Mouse (Mus musculus) layer of hippocampus, postnatal 14 days (tissue): ENCODE results near the gene Fgfr2. TPM values are rescaled to one million over a fixed set of nuclear protein-coding genes. Genes with fewer than 3 reads are reported as not detected.

Experiments
- DNase-seq, 2 experiments: peaks; one replicate each; pipeline ENCODE4 v3.0.0; 2021 to 2022; ENCODE audit warnings: low spot score in 2 of 2, mixed read lengths in 1 of 2
- total RNA-seq, 2 experiments: library from RNA; stranded (reverse); gene quantifications; 2 replicates each; pipeline ENCODE4 v1.2.3; 2021

Fgfr2 gene
- total RNA-seq, 2 experiments from 2014 or later: 38.3 to 40.2 TPM

DNA sequence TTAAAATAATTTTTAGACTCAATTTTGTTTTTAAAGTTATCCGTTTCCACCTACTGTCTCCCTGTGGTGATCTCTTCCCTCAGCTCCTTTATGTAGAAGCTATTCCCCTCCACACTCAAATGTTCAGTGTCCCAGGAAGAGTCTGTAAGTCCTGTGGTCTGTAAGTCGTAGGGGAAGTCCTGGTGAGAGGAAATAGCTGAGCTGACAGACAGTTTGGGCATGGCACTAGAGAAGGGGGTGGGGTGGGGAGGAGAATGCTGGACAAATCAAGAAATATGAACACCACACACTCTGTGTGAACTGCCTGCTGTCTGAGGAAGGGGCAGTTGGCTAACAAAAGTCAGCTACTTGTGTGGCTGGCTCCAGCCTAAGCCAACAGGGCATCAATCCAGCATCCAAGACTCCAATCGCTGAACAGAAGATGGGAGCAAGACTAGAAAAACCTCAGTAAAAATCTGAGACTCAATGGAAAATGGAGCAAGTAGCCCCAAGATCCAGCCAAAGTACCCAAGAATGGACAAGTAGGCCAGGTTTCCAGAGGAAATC is 75.0 kb downstream of the Fgfr2 start:
- no peak for DNase-seq

DNA sequence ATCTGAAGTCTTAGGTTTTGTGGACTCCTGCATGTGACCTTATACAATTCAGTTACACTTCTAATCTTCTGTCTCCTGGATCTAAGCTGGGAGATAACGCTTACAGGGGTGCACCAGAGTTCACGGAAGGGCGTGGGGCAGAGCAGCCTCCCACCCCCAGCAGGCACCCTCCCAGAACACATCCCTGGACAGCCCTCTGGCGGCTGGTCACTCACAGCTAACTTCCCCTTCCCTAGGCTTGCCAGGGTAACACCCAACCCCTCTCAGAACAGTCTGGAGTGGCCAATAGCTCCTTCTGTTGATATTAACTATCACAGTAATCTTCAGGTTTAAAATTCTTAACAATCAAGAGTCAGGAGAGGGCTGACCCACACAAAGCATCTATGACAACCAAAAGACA is 75.9 kb downstream of the Fgfr2 start:
- DNase-seq: no peak

DNA sequence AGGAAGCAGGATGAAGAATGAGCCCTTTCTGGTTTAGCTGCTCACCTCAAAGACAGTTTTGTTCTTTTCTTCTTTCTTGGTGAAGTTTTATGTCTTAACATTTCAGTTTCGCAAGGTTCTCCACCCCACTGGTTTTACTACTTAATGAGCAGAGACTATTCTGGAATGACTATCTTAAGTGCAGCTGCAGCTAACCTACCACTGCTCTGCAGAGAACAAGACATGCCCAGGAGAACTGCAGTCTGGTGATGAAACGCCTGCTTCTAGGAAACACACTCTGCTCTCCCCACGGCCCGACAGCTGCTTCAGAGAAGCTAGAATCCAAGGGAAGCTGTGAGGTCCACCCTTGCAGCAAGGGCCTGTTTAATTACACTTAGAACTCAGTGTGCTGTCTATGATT is 78.4 kb downstream of the Fgfr2 start:
- no peak for DNase-seq

GRCm38 (mm10) chr7:133041784-133042183 is 81.4 kb downstream of the Fgfr2 start:
- no peak for DNase-seq

GRCm38 (mm10) chr7:133040688-133041345 is 82.3 kb downstream of the Fgfr2 start:
- DNase-seq: no peak

DNA sequence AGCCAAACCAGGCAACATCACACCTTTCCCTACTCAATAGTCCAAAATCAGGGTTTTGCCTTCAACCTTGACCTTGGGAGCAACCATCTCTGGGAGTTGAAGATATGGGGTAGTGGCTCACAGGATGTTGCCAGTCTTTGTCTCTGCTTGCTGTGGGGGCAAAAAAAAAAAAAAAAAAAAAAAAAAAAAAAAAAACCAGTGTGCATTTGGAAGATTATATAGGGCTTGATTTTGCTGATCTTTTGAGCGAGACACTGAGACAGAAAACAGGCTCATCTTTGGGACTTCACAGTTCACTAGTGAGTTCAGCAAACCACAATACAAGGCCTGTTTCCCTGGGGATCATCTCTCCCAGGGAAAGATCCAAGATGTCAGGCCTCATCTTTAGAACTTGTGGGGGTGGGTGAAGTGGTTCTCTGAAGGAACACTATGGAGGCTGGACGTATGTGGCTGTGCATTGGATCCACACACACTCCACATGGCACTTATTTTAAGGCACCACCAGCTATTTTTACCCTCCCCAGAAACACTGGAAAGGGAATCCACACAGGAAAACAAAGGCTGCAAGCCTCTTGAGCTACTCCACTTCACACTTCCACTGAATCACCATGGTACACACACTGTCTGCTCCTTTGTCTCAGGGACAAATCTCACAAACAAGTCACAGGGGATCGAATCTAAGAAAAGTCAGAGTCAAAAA is 83.4 kb downstream of the Fgfr2 start:
- DNase-seq: no peak

GRCm38 (mm10) chr7:133037618-133038017 is 85.5 kb downstream of the Fgfr2 start:
- DNase-seq: no peak

DNA sequence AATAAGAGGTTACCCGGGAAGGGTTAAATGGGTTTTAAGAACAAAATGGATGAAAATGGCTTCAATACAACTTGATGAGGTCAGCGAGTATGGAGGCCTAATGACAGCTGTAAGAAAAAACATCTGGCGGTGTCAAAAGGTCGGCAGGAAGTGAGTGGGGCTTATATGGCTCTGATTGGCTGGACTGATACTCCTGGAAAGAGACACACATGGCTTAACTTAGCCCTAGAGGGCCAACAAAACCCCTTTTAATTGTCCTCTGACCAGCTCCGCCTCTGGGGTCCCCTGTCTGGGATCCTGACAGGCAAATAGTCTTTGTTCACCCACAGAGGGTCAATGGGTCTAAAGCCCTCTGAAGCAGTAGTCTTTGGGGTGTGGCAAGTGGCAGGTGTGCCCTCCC is 85.9 kb downstream of the Fgfr2 start:
- DNase-seq: no peak

- DNase-seq: no peak
Measured at GRCm38 (mm10) chr7:133035901-133036300, 87.2 kb downstream of the Fgfr2 start.

DNA sequence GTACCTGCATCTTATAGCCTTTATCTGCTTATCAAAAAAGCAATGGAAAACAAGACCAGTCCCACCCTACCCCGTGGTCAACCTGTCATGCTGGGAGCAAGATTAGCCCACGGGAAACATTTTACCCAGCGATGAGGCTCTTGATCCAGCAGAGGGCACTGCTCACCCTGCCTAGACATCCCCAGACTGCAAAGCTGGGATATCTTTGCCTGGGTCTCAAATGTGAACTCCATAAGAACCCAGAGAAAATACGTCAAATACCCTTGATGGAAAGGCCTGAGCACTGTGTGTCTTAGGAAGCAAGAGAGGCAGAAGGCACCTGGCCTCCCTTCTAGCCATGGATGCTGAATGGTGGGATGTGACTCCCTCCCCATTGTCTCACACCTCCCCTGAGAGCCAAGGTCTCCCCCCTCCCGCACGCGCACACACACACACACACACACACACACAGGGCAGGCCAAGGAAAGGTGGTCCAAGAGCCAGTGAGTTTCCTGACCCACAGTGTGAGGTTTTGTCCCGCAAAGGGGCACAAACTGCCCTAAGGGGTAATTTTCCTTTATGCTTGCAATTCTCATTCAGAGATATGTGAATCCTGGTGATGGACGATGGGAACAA is 90.5 kb downstream of the Fgfr2 start:
- peak; percentile 55 to 81 for DNase-seq

DNA sequence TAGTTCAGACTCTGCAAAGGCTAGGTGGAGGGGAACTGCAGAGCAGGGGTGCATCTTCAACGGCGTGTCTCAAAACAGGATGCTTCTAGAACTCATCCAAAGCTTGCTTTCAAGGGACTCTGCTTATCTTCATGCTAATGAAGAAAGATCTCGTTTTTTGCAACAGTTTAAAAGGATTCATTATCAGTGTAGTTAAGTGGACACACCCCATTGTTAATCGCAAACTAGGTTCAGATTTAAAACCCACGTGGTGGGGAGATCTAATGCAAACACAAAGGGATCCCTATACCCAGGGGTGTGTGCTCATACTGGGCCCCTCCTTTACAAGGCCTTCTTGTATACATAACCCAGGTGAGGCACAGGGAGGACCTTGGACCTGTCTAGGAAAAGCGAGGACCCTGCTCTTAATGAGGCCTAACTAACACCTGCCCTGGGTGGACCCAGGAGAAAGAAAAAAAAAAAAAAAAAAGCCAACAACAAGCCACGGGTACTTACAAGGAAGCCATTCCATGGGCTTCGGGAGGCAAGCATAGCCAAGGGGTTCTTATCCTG is 93.6 kb downstream of the Fgfr2 start:
- DNase-seq: no peak

- no peak for DNase-seq
Measured at GRCm38 (mm10) chr7:133029004-133029403, 94.1 kb downstream of the Fgfr2 start.

GRCm38 (mm10) chr7:133027930-133028329 is 95.2 kb downstream of the Fgfr2 start:
- no peak for DNase-seq

DNA sequence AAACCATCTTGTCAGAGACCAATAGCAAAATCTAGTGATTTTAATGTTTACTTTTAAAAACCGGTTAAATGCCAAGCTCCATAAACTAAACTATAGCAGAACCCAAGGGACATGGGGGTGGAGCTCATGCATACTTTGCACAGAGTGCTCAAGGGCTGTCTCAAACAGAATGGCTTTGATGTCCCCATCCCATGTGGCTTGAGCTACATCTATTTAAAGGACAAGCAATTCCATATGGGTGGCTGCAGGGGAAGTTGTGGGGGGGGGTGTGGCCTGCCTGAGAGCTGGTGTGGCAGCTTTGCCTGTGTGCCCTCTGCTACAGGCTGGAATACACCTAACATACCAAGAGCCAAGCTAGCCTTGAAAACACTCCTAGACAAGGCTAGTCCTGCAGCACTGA is 98.5 kb downstream of the Fgfr2 start:
- DNase-seq: no peak

- no peak for DNase-seq
Measured at GRCm38 (mm10) chr7:133019481-133020020, 103.6 kb downstream of the Fgfr2 start.

- no peak for DNase-seq
Measured at GRCm38 (mm10) chr7:133018961-133019360, 104.2 kb downstream of the Fgfr2 start.

DNA sequence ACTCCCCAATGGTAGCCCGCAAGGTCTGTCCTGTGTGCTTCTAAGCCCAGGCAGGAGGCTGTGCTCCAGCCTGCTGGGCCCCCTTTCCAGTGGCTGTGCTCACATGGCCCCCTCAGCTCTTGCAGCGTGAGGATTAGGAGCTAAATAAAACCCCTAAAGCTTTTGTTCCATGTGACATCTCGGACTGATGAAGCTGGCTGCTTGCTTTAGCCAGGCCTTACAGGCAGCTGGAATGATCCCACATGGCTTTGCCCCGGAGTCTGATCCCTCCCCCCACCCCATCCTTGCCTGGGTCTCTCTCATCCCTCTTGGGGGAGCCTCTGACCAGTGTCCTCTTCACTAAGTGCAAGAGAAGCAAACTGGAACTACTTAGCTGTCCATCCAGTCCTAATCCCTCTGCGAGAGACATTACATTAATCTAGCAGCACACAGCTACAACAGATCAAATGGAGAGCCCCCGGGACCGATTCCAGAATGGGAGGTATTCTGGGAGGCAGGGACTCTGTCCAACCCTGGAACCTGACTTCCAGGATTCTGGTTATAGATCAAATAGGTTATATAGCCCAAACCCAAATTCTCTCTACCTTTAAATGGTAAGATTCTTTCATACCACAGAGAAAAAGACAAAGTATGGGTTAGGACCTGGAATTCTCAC is 107.6 kb downstream of the Fgfr2 start:
- DNase-seq: no peak

- DNase-seq: no peak
Measured at GRCm38 (mm10) chr7:133014631-133015030, 108.5 kb downstream of the Fgfr2 start.

DNA sequence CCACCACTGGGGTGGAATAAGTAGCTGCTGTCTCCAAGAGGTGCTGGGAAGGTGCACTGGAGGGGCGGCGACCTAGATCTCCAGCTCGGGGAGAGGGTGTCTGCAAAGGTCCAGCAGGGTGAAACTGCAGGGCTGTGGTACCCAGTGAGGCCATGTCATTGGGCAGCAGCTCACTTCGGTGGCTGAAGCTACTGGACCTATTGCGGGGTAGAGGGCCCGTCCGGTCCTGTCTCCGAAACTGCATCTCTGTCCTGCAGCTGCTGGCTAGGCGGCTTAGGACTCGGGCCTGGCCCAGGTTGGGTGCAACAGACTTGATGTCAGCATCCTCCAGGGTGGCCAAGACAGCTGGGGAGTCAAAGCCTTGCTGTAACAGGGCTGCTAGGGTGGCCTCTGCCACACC is 109.2 kb downstream of the Fgfr2 start:
- DNase-seq: no peak

- no peak for DNase-seq
Measured at GRCm38 (mm10) chr7:133012637-133013366, 110.3 kb downstream of the Fgfr2 start.
